Mouse (Mus musculus): ENCODE measurements around the gene Lmna. TPM values are rescaled to one million over a fixed set of nuclear protein-coding genes. Genes with fewer than 3 reads are reported as not detected.

Gene Lmna
- polyA plus RNA-seq, 1 experiment from 2014 or later = 62.3 TPM

DNA sequence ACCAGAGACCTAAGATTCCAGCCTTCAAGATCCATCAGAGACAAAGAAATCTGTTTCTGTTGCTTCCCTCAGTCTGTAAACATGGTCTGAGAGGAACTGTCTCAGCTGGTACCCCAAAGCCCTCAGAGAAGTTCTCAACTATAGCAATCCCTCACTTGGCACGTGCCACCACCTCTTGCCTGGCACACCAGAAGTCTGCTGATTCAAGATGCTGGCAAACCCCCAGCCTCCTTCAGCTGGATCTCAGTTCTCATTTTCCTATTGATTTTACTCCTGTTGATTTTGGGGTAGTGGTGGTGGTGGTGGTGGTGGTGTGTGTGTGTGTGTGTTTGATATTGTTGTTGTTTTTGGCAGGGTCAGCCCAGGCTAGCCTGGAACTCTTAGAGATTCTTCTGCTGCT lies 36.2 kb downstream of the Lmna start:
- Histone ChIP-seq H3K27me3 (replicated peaks; ENCODE audit: control insufficient read depth, insufficient read depth, low read length) (no peaks in the 10 kb centered on the region), H3K9ac (ENCODE audit: low read depth, low read length) (no peak overlapping the region), H3K36me3 (ENCODE audit: control insufficient read depth, insufficient read depth, low read length) (no peaks in the 10 kb centered on the region), H3K9me3 (ENCODE audit: control insufficient read depth, low read length) (no peaks in the 10 kb centered on the region), H3K4me3 (ENCODE audit: low read length) (no peak overlapping the region), H3K4me1 (ENCODE audit: control insufficient read depth, insufficient read depth, low read depth, low read length) (no peaks in the 10 kb centered on the region), H3K4me2 (ENCODE audit: low read length) (no peak overlapping the region), H3K27ac (ENCODE audit: low read depth, low read length) (no peak overlapping the region)
- 64% methylated on average over 1 of the region's 1 CpGs for WGBS
- no peak for ATAC-seq

DNA sequence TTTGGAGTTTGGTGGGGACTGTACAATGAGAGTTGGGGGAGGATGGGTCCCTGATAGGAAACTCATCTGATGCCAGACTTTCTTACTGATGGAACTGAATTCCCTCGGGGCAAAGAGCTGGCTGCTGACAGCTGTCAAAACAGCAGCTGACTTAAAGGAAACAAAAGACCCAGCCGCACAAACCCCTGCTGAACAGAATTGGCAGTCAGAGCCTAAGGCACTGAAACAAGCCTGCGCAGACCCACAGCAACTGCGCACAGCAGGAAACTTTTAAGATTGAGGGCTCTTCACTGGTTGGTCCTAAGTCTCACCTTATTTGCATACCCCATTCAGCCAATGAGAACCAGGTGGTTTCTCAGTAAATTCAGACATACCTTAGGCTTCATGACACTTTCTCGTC lies 36.7 kb downstream of the Lmna start:
- peak; percentile 50; the same call in 1 of the 2 replicates for ATAC-seq
- H3K4me2 ChIP-seq (ENCODE audit: low read length) = no peak overlapping the region
- no peaks in the 10 kb centered on the region for H3K27me3 ChIP-seq (replicated peaks; ENCODE audit: control insufficient read depth, insufficient read depth, low read length)
- H3K9ac ChIP-seq (ENCODE audit: low read depth, low read length) = no peak overlapping the region
- H3K27ac ChIP-seq (ENCODE audit: low read depth, low read length) = no peak overlapping the region
- no peaks in the 10 kb centered on the region for H3K9me3 ChIP-seq (ENCODE audit: control insufficient read depth, low read length)
- no peak overlapping the region for H3K4me3 ChIP-seq (ENCODE audit: low read length)
- 23% methylated on average over 5 of the region's 5 CpGs for whole genome bisulfite sequencing
- no peaks in the 10 kb centered on the region for H3K4me1 ChIP-seq (ENCODE audit: control insufficient read depth, insufficient read depth, low read depth, low read length)
- no peaks in the 10 kb centered on the region for H3K36me3 ChIP-seq (ENCODE audit: control insufficient read depth, insufficient read depth, low read length)

DNA sequence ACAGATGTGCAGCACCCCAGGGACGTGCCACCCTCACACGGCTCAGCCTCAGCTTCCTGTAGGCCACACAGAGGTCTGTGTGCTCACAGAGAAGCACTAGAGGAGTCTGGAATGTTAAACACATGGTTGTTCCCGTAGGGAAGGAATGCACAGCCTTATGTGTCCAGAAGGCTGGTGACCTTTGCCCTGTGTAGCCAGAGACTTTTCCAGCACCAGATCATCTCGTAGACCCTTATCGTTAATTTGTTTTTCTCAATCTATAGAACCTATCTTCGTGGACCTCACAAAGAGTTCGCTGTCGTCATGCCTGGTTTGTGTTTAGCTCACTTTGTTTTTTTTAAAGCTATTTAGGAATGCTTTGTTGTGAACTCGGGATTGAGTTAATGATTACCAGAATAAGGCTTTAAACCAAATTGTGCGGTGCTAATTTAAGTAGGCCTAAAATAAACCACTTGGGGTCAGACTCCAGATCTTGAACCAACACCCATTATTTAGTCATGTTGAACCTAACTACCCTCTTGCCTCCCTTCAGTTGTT lies 38.7 kb downstream of the Lmna start:
- WGBS = 53% methylated on average over 10 of the region's 10 CpGs

DNA sequence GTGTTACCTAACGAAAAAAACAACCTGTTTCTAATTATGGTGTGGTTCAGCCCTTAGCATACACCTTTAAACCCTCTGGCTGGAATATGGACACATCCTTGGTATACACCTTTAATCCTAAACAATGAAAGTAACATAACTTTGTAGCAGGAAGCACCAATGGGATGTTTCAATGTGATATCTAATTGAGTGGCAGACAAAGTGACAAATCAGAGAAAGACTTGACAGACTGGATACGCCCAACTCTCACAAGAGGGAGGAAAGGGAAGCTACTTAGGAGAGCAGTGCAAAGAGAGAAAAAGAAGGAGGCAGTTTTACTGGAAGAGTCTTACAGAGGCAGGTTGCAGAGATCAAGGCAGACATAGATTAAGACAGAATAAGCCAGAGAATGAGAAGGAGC lies 40.3 kb downstream of the Lmna start:
- Histone ChIP-seq H3K27ac (ENCODE audit: low read depth, low read length) (no peak overlapping the region), H3K4me2 (ENCODE audit: low read length) (no peak overlapping the region), H3K36me3 (ENCODE audit: control insufficient read depth, insufficient read depth, low read length) (no peaks in the 10 kb centered on the region), H3K9ac (ENCODE audit: low read depth, low read length) (no peak overlapping the region), H3K4me1 (ENCODE audit: control insufficient read depth, insufficient read depth, low read depth, low read length) (peaks cover 2% of the 10 kb centered on the region; the same call in 1 of the 2 replicates), H3K27me3 (replicated peaks; ENCODE audit: control insufficient read depth, insufficient read depth, low read length) (no peaks in the 10 kb centered on the region), H3K4me3 (ENCODE audit: low read length) (no peak overlapping the region), H3K9me3 (ENCODE audit: control insufficient read depth, low read length) (no peaks in the 10 kb centered on the region)
- 88% methylated on average over 2 of the region's 2 CpGs for WGBS
- ATAC-seq = no peak

More for the DNA sequence above, 38.7 kb downstream of the Lmna start:
- Histone ChIP-seq H3K4me1 (ENCODE audit: control insufficient read depth, insufficient read depth, low read depth, low read length) (peaks cover 2% of the 10 kb centered on the region; the same call in 1 of the 2 replicates), H3K4me3 (ENCODE audit: low read length) (no peak overlapping the region), H3K9me3 (ENCODE audit: control insufficient read depth, low read length) (no peaks in the 10 kb centered on the region), H3K27ac (ENCODE audit: low read depth, low read length) (no peak overlapping the region), H3K4me2 (ENCODE audit: low read length) (no peak overlapping the region), H3K27me3 (replicated peaks; ENCODE audit: control insufficient read depth, insufficient read depth, low read length) (no peaks in the 10 kb centered on the region), H3K36me3 (ENCODE audit: control insufficient read depth, insufficient read depth, low read length) (no peaks in the 10 kb centered on the region), H3K9ac (ENCODE audit: low read depth, low read length) (no peak overlapping the region)
- no peak for ATAC-seq

DNA sequence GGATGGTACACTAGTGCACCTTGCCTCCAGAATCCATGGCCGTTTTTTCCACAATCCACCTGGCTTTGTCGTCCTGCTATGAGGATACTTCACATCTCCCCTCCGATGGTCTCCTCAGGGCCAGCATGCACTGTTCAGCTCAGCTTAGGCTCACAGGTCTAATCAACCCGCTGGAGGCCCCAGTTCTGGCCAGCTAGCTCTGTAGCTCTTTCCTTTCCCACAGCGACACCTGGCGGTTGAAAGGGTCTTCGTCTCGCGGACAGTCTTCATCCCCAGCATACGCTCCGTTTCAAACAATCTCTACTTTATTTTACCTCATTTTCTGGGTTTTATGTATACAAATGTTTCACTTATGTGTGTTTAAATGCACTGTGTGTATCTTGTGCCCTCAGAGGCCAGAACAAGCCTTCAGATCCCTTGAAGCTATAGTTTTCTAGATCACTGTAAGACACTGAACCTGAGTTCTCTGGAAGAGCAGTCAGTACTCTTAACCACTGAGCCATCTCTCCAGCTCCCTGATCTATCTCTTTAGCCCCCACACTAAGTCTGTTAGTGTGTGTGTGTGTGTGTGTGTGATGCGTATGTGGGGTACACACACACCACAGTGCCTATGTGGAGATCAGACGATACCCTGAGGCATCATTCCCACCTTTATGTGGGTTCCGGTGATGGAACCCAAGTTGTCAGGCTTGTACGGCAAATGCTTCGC lies 42.5 kb downstream of the Lmna start:
- Histone ChIP-seq H3K27ac (ENCODE audit: low read depth, low read length) (no peak overlapping the region), H3K9me3 (ENCODE audit: control insufficient read depth, low read length) (no peaks in the 10 kb centered on the region), H3K4me3 (ENCODE audit: low read length) (no peak overlapping the region), H3K4me1 (ENCODE audit: control insufficient read depth, insufficient read depth, low read depth, low read length) (peaks cover 2% of the 10 kb centered on the region; the same call in 1 of the 2 replicates), H3K4me2 (ENCODE audit: low read length) (no peak overlapping the region), H3K36me3 (ENCODE audit: control insufficient read depth, insufficient read depth, low read length) (no peaks in the 10 kb centered on the region), H3K9ac (ENCODE audit: low read depth, low read length) (peak overlapping the region; percentile 48), H3K27me3 (replicated peaks; ENCODE audit: control insufficient read depth, insufficient read depth, low read length) (no peaks in the 10 kb centered on the region)
- ATAC-seq = peak; percentile 94
- WGBS = 28% methylated on average over 16 of the region's 16 CpGs

DNA sequence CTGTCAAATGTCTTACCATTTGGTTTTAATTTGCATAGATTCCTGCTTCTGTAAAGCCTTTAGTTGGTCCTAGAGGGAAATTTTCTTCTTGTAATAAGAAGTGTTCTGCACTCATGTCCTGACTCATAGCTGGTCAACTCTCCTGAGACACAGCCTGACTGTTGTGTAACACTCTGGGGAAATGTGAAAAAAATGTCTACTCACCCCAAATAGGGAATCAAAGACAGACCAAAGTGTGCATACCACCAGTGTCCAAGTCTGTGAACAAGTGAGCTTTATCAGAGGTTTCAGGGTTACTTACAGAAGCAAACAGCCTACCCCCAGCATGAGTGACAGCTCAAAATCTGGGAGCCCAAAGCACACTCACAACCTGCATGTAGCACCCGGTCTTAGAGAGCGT lies 44.6 kb downstream of the Lmna start:
- WGBS = 90% methylated on average over 2 of the region's 2 CpGs
- ATAC-seq = no peak
- no peak overlapping the region for H3K27ac ChIP-seq (ENCODE audit: low read depth, low read length)
- no peaks in the 10 kb centered on the region for H3K36me3 ChIP-seq (ENCODE audit: control insufficient read depth, insufficient read depth, low read length)
- no peak overlapping the region for H3K4me3 ChIP-seq (ENCODE audit: low read length)
- no peaks in the 10 kb centered on the region for H3K9me3 ChIP-seq (ENCODE audit: control insufficient read depth, low read length)
- H3K4me1 ChIP-seq (ENCODE audit: control insufficient read depth, insufficient read depth, low read depth, low read length) = peaks cover 2% of the 10 kb centered on the region; the same call in 1 of the 2 replicates
- no peak overlapping the region for H3K9ac ChIP-seq (ENCODE audit: low read depth, low read length)
- H3K4me2 ChIP-seq (ENCODE audit: low read length) = no peak overlapping the region
- H3K27me3 ChIP-seq (replicated peaks; ENCODE audit: control insufficient read depth, insufficient read depth, low read length) = no peaks in the 10 kb centered on the region

DNA sequence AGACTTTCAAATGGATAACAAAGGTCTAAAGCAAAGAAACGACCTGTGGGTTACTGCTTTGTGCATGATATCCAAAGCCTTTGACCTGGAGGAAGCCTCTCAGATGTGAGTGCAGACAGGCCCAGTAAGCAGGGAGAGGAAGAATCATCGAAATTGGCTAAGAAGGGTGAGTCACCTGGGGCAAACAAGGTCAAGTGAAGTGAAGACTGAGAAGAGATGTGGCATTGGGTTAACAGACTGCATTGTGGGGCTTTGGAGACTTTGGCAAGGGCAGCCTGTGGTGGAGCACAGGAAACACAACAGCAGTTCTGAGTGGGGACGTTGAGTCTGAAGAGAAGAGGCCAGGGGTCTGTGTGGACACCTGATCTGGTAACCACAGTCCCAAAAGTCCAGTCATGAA lies 45.3 kb downstream of the Lmna start:
- Histone ChIP-seq H3K4me1 (ENCODE audit: control insufficient read depth, insufficient read depth, low read depth, low read length) (peaks cover 2% of the 10 kb centered on the region; the same call in 1 of the 2 replicates), H3K27me3 (replicated peaks; ENCODE audit: control insufficient read depth, insufficient read depth, low read length) (no peaks in the 10 kb centered on the region), H3K4me3 (ENCODE audit: low read length) (no peak overlapping the region), H3K4me2 (ENCODE audit: low read length) (no peak overlapping the region), H3K9me3 (ENCODE audit: control insufficient read depth, low read length) (no peaks in the 10 kb centered on the region), H3K9ac (ENCODE audit: low read depth, low read length) (no peak overlapping the region), H3K27ac (ENCODE audit: low read depth, low read length) (no peak overlapping the region), H3K36me3 (ENCODE audit: control insufficient read depth, insufficient read depth, low read length) (no peaks in the 10 kb centered on the region)
- no peak for ATAC-seq
- 67% methylated on average over 3 of the region's 3 CpGs for WGBS

DNA sequence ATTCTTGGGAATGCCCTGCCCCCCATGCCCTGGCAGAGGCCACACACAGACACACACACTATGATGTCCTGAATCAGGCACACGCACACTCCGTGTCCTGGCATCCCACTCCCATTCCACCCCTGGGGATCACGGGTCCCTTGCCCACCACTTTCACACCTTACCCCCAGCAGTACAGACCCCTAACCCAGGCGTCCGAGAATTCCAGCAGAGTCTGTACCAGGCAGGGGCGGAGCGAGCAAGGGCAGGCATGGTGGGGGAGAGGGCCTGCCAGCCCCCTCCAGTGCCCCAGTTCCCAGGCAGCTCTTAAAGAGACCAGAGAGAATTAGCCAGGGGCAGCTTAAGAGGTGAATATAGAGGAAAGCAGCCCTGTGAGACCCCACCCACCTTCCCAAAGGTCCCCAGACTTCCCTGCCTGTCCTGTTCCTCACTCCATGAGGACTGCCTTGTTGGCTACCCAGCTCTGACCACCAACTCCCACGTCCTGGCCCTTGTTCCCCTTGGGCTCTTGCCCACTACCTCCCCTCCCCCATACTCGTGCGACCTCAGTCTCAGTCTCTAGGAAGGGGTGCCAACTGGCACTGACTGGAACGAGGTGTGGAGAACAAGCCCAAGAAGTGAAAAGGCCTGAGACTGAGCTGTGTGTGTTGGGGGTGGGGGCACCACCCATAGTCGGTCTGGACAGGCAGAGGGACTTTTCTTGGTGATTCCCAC lies 48.6 kb downstream of the Lmna start, which contains the start of gene Sema4a:
Sema4a (minus strand) TSS at position 200 of the 714 bp plus-strand sequence.
- Histone ChIP-seq H3K4me2 (ENCODE audit: low read length) (peak within 1 kb of the TSS; percentile 10; the same call in 1 of the 2 replicates), H3K27me3 (replicated peaks; ENCODE audit: control insufficient read depth, insufficient read depth, low read length) (no peaks in the 10 kb centered on the region), H3K27ac (ENCODE audit: low read depth, low read length) (no peak within 1 kb of the TSS), H3K4me3 (ENCODE audit: low read length) (no peak within 1 kb of the TSS), H3K4me1 (ENCODE audit: control insufficient read depth, insufficient read depth, low read depth, low read length) (peaks cover 18% of the 10 kb centered on the region), H3K9me3 (ENCODE audit: control insufficient read depth, low read length) (no peaks in the 10 kb centered on the region), H3K36me3 (ENCODE audit: control insufficient read depth, insufficient read depth, low read length) (no peaks in the 10 kb centered on the region), H3K9ac (ENCODE audit: low read depth, low read length) (no peak within 1 kb of the TSS)
- 34% methylated on average over 12 of the region's 12 CpGs for WGBS
- ATAC-seq = peak; percentile 46

DNA sequence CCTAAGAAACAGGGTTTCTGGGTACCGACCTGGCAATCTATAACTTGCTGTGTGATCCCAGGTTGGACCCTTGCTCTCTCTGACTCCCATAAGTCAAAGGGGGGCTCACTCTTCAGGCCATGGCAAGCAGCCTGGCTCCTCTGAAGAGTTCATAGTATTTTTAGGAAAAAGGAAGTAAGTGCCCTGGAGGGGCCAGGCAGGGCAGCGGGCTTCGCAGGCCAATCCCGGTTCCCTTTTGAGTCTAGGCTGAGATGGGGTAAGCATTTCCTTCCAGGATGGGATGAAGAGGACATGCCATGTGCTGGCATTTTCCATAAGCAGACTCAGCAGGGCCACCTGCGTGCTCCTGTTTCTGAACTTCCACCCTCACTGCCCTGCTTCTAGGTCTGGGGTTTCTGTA lies 49.7 kb downstream of the Lmna start:
- WGBS = 84% methylated on average over 5 of the region's 5 CpGs
- Histone ChIP-seq H3K4me1 (ENCODE audit: control insufficient read depth, insufficient read depth, low read depth, low read length) (peaks cover 18% of the 10 kb centered on the region), H3K27me3 (replicated peaks; ENCODE audit: control insufficient read depth, insufficient read depth, low read length) (no peaks in the 10 kb centered on the region), H3K4me3 (ENCODE audit: low read length) (no peak overlapping the region), H3K9ac (ENCODE audit: low read depth, low read length) (no peak overlapping the region), H3K4me2 (ENCODE audit: low read length) (no peak overlapping the region), H3K27ac (ENCODE audit: low read depth, low read length) (no peak overlapping the region), H3K9me3 (ENCODE audit: control insufficient read depth, low read length) (no peaks in the 10 kb centered on the region), H3K36me3 (ENCODE audit: control insufficient read depth, insufficient read depth, low read length) (no peaks in the 10 kb centered on the region)
- no peak for ATAC-seq

All from hindbrain, embryonic 16.5 days (tissue).